ENCODE assay signal across 11 mouse cellular contexts in genomic region chr5:63768220-63768619, GRCm38 (mm10).
"Had no signal": no experiment of that assay in that cellular context is flagged by ENCODE, and none has a peak within 500 bp of the region (broad histone marks: within the 10 kb centered on the region; RNA-seq: fewer than 3 reads in every experiment).

No protein-coding gene starts in this region.

- H3K4me2 ChIP-seq: liver, embryonic 11.5 days; liver, embryonic 15.5 days; midbrain, embryonic 13.5 days had no signal

- H3K27ac ChIP-seq: left cerebral cortex, adult 2 months; limb, embryonic 10.5 days; liver, embryonic 15.5 days; midbrain, embryonic 13.5 days; neural tube, embryonic 13.5 days; stomach, postnatal 0 days had no signal

- H3K4me1 ChIP-seq: limb, embryonic 10.5 days; liver, embryonic 15.5 days; midbrain, embryonic 13.5 days; neural tube, embryonic 13.5 days had no signal

- H3K4me3 ChIP-seq: left cerebral cortex, adult 2 months; limb, embryonic 10.5 days; liver, embryonic 15.5 days; midbrain, embryonic 13.5 days; neural tube, embryonic 13.5 days had no signal

- H3K27me3 ChIP-seq: liver, embryonic 15.5 days; midbrain, embryonic 13.5 days; neural tube, embryonic 13.5 days had no signal

- H3K9me3 ChIP-seq: limb, embryonic 10.5 days; liver, embryonic 15.5 days; midbrain, embryonic 13.5 days; neural tube, embryonic 13.5 days had no signal

- H3K9ac ChIP-seq: liver, embryonic 15.5 days; midbrain, embryonic 13.5 days; neural tube, embryonic 13.5 days had no signal

- H3K36me3 ChIP-seq: limb, embryonic 10.5 days; liver, embryonic 15.5 days; midbrain, embryonic 13.5 days; neural tube, embryonic 13.5 days had no signal

- DNase-seq: kidney, postnatal 25 days; lung, adult 2 months; lung, postnatal 36 days; thymus, postnatal 25 days had no signal
